Mouse (Mus musculus) C2C12 (cell line): ENCODE measurements around the gene Prkab1.

Experiments used
- CEBPB ChIP-seq: IDR thresholded peaks from one replicate; pipeline ENCODE4 v1.6.1; 2011; ENCODE audit warnings: low read depth, mild to moderate bottlenecking, control low read depth, moderate library complexity
- CTCF ChIP-seq: IDR thresholded peaks from one replicate; pipeline ENCODE4 v1.5.1; 2011; ENCODE audit not compliant: control insufficient read depth, insufficient read depth, insufficient read length
- FOSL1 ChIP-seq: IDR thresholded peaks from one replicate; pipeline ENCODE4 v1.8.0; 2011; ENCODE audit warnings: mild to moderate bottlenecking, low read length; ENCODE audit not compliant: poor library complexity, insufficient read depth, severe bottlenecking
- MAX ChIP-seq: IDR thresholded peaks from one replicate; pipeline ENCODE4 v1.6.1; 2011; ENCODE audit warnings: mild to moderate bottlenecking, control low read depth
- MYOD1 ChIP-seq: IDR thresholded peaks from one replicate; pipeline ENCODE4 v1.6.1; 2011; ENCODE audit warnings: low read depth; ENCODE audit not compliant: control insufficient read depth, insufficient read length
- MYOG ChIP-seq: IDR thresholded peaks from one replicate; pipeline ENCODE4 v1.6.1; 2011; ENCODE audit not compliant: control insufficient read depth, insufficient read length; ENCODE audit errors: extremely low read depth
- USF1 ChIP-seq: IDR thresholded peaks from one replicate; pipeline ENCODE4 v1.6.1; 2011; ENCODE audit warnings: low read depth, mild to moderate bottlenecking, control low read depth, moderate library complexity

- TF ChIP-seq CTCF, result no peak
- TF ChIP-seq CEBPB, result no peak
- no peak for TF ChIP-seq MAX
- no peak for TF ChIP-seq USF1
- TF ChIP-seq MYOD1, result no peak
- TF ChIP-seq FOSL1, result no peak
- TF ChIP-seq MYOG, result no peak
These were observed 16.6 kb downstream of the Prkab1 start for GRCm38 (mm10) chr5:116007723-116008122.
